Mouse (Mus musculus): ENCODE measurements at regions not wholly inside any gene's neighbourhood (a gene's known extent, or its start where the extent isn't known, plus 50 kb on each side); places are given as distances from the start of the nearest gene placed in this dataset.

- Histone ChIP-seq H3K9me3 (replicated peaks; ENCODE audit: control insufficient read depth, low read length, poor library complexity, severe bottlenecking) (no peaks in the 10 kb centered on the region), H3K27me3 (ENCODE audit: control insufficient read depth, insufficient read depth, low read depth, low read length) (no peaks in the 10 kb centered on the region), H3K4me2 (ENCODE audit: low read length) (no peak overlapping the region), H3K36me3 (ENCODE audit: control insufficient read depth, insufficient read depth, low read length) (no peaks in the 10 kb centered on the region), H3K9ac (ENCODE audit: low read depth, low read length) (no peak overlapping the region), H3K4me1 (ENCODE audit: control insufficient read depth, insufficient read depth, low read length) (no peaks in the 10 kb centered on the region), H3K27ac (ENCODE audit: low read length) (no peak overlapping the region), H3K4me3 (ENCODE audit: low read depth, low read length) (no peak overlapping the region)
- WGBS = 85% methylated on average over 1 of the region's 1 CpGs
- no peak for ATAC-seq
Observed at GRCm38 (mm10) chr7:64078646-64079045, 75.0 kb upstream of the Trpm1 start.

- Histone ChIP-seq H3K9ac (ENCODE audit: low read depth, low read length) (no peak overlapping the region), H3K27me3 (ENCODE audit: control insufficient read depth, insufficient read depth, low read depth, low read length) (no peaks in the 10 kb centered on the region), H3K4me1 (ENCODE audit: control insufficient read depth, insufficient read depth, low read length) (no peaks in the 10 kb centered on the region), H3K9me3 (replicated peaks; ENCODE audit: control insufficient read depth, low read length, poor library complexity, severe bottlenecking) (no peaks in the 10 kb centered on the region), H3K27ac (ENCODE audit: low read length) (no peak overlapping the region), H3K4me3 (ENCODE audit: low read depth, low read length) (no peak overlapping the region), H3K4me2 (ENCODE audit: low read length) (no peak overlapping the region), H3K36me3 (ENCODE audit: control insufficient read depth, insufficient read depth, low read length) (no peaks in the 10 kb centered on the region)
- WGBS = 77% methylated on average over 4 of the region's 4 CpGs
- no peak for ATAC-seq
Observed at GRCm38 (mm10) chr7:64077526-64077925, 76.1 kb upstream of the Trpm1 start.

- no peaks in the 10 kb centered on the region for H3K9me3 ChIP-seq (replicated peaks; ENCODE audit: control insufficient read depth, low read length, poor library complexity, severe bottlenecking)
- 91% methylated on average over 4 of the region's 4 CpGs for WGBS
- ATAC-seq = no peak
- H3K4me3 ChIP-seq (ENCODE audit: low read depth, low read length) = no peak overlapping the region
- H3K27me3 ChIP-seq (ENCODE audit: control insufficient read depth, insufficient read depth, low read depth, low read length) = no peaks in the 10 kb centered on the region
- no peaks in the 10 kb centered on the region for H3K4me1 ChIP-seq (ENCODE audit: control insufficient read depth, insufficient read depth, low read length)
- no peak overlapping the region for H3K9ac ChIP-seq (ENCODE audit: low read depth, low read length)
- H3K36me3 ChIP-seq (ENCODE audit: control insufficient read depth, insufficient read depth, low read length) = no peaks in the 10 kb centered on the region
- no peak overlapping the region for H3K4me2 ChIP-seq (ENCODE audit: low read length)
- H3K27ac ChIP-seq (ENCODE audit: low read length) = no peak overlapping the region
Observed at GRCm38 (mm10) chr7:64076764-64077360, 76.8 kb upstream of the Trpm1 start.

GRCm38 (mm10) chr7:64075696-64076313 lies 77.8 kb upstream of the Trpm1 start:
- H3K27ac ChIP-seq (ENCODE audit: low read length) = no peak overlapping the region

GRCm38 (mm10) chr7:64074661-64075234 lies 78.9 kb upstream of the Trpm1 start:
- WGBS = 93% methylated on average over 4 of the region's 4 CpGs

More at GRCm38 (mm10) chr7:64075696-64076313, 77.8 kb upstream of the Trpm1 start:
- Histone ChIP-seq H3K4me1 (ENCODE audit: control insufficient read depth, insufficient read depth, low read length) (no peaks in the 10 kb centered on the region), H3K9me3 (replicated peaks; ENCODE audit: control insufficient read depth, low read length, poor library complexity, severe bottlenecking) (no peaks in the 10 kb centered on the region), H3K9ac (ENCODE audit: low read depth, low read length) (no peak overlapping the region), H3K36me3 (ENCODE audit: control insufficient read depth, insufficient read depth, low read length) (no peaks in the 10 kb centered on the region), H3K4me3 (ENCODE audit: low read depth, low read length) (no peak overlapping the region), H3K27me3 (ENCODE audit: control insufficient read depth, insufficient read depth, low read depth, low read length) (no peaks in the 10 kb centered on the region), H3K4me2 (ENCODE audit: low read length) (no peak overlapping the region)
- 93% methylated on average over 1 of the region's 1 CpGs for WGBS
- no peak for ATAC-seq

GRCm38 (mm10) chr7:64074186-64074585 lies 79.4 kb upstream of the Trpm1 start:
- H3K27me3 ChIP-seq (ENCODE audit: control insufficient read depth, insufficient read depth, low read depth, low read length) = no peaks in the 10 kb centered on the region
- 93% methylated on average over 4 of the region's 4 CpGs for WGBS
- no peaks in the 10 kb centered on the region for H3K36me3 ChIP-seq (ENCODE audit: control insufficient read depth, insufficient read depth, low read length)
- no peaks in the 10 kb centered on the region for H3K9me3 ChIP-seq (replicated peaks; ENCODE audit: control insufficient read depth, low read length, poor library complexity, severe bottlenecking)
- H3K9ac ChIP-seq (ENCODE audit: low read depth, low read length) = no peak overlapping the region
- no peaks in the 10 kb centered on the region for H3K4me1 ChIP-seq (ENCODE audit: control insufficient read depth, insufficient read depth, low read length)
- H3K4me3 ChIP-seq (ENCODE audit: low read depth, low read length) = no peak overlapping the region
- H3K4me2 ChIP-seq (ENCODE audit: low read length) = no peak overlapping the region
- no peak for ATAC-seq
- H3K27ac ChIP-seq (ENCODE audit: low read length) = no peak overlapping the region

More at GRCm38 (mm10) chr7:64074661-64075234, 78.9 kb upstream of the Trpm1 start:
- no peaks in the 10 kb centered on the region for H3K9me3 ChIP-seq (replicated peaks; ENCODE audit: control insufficient read depth, low read length, poor library complexity, severe bottlenecking)
- no peak overlapping the region for H3K4me2 ChIP-seq (ENCODE audit: low read length)
- no peak overlapping the region for H3K9ac ChIP-seq (ENCODE audit: low read depth, low read length)
- H3K4me1 ChIP-seq (ENCODE audit: control insufficient read depth, insufficient read depth, low read length) = no peaks in the 10 kb centered on the region
- H3K27ac ChIP-seq (ENCODE audit: low read length) = no peak overlapping the region
- no peak for ATAC-seq
- no peak overlapping the region for H3K4me3 ChIP-seq (ENCODE audit: low read depth, low read length)
- H3K36me3 ChIP-seq (ENCODE audit: control insufficient read depth, insufficient read depth, low read length) = no peaks in the 10 kb centered on the region
- no peaks in the 10 kb centered on the region for H3K27me3 ChIP-seq (ENCODE audit: control insufficient read depth, insufficient read depth, low read depth, low read length)

- Histone ChIP-seq H3K4me2 (ENCODE audit: low read length) (no peak overlapping the region), H3K36me3 (ENCODE audit: control insufficient read depth, insufficient read depth, low read length) (no peaks in the 10 kb centered on the region), H3K9me3 (replicated peaks; ENCODE audit: control insufficient read depth, low read length, poor library complexity, severe bottlenecking) (no peaks in the 10 kb centered on the region), H3K27ac (ENCODE audit: low read length) (no peak overlapping the region), H3K4me3 (ENCODE audit: low read depth, low read length) (no peak overlapping the region), H3K9ac (ENCODE audit: low read depth, low read length) (no peak overlapping the region), H3K27me3 (ENCODE audit: control insufficient read depth, insufficient read depth, low read depth, low read length) (no peaks in the 10 kb centered on the region), H3K4me1 (ENCODE audit: control insufficient read depth, insufficient read depth, low read length) (no peaks in the 10 kb centered on the region)
- 92% methylated on average over 3 of the region's 3 CpGs for WGBS
- no peak for ATAC-seq
Observed at GRCm38 (mm10) chr7:64073781-64074180, 79.9 kb upstream of the Trpm1 start.

GRCm38 (mm10) chr7:64070930-64071329 lies 82.7 kb upstream of the Trpm1 start:
- H3K9me3 ChIP-seq (replicated peaks; ENCODE audit: control insufficient read depth, low read length, poor library complexity, severe bottlenecking) = no peaks in the 10 kb centered on the region
- no peaks in the 10 kb centered on the region for H3K27me3 ChIP-seq (ENCODE audit: control insufficient read depth, insufficient read depth, low read depth, low read length)
- H3K4me1 ChIP-seq (ENCODE audit: control insufficient read depth, insufficient read depth, low read length) = no peaks in the 10 kb centered on the region
- ATAC-seq = no peak
- H3K27ac ChIP-seq (ENCODE audit: low read length) = no peak overlapping the region
- H3K4me3 ChIP-seq (ENCODE audit: low read depth, low read length) = no peak overlapping the region
- H3K36me3 ChIP-seq (ENCODE audit: control insufficient read depth, insufficient read depth, low read length) = no peaks in the 10 kb centered on the region
- 89% methylated on average over 5 of the region's 5 CpGs for whole genome bisulfite sequencing
- no peak overlapping the region for H3K4me2 ChIP-seq (ENCODE audit: low read length)
- H3K9ac ChIP-seq (ENCODE audit: low read depth, low read length) = no peak overlapping the region

- Histone ChIP-seq H3K4me3 (ENCODE audit: low read depth, low read length) (no peak overlapping the region), H3K27ac (ENCODE audit: low read length) (no peak overlapping the region), H3K9ac (ENCODE audit: low read depth, low read length) (no peak overlapping the region), H3K4me2 (ENCODE audit: low read length) (no peak overlapping the region), H3K36me3 (ENCODE audit: control insufficient read depth, insufficient read depth, low read length) (no peaks in the 10 kb centered on the region), H3K27me3 (ENCODE audit: control insufficient read depth, insufficient read depth, low read depth, low read length) (no peaks in the 10 kb centered on the region), H3K4me1 (ENCODE audit: control insufficient read depth, insufficient read depth, low read length) (no peaks in the 10 kb centered on the region), H3K9me3 (replicated peaks; ENCODE audit: control insufficient read depth, low read length, poor library complexity, severe bottlenecking) (no peaks in the 10 kb centered on the region)
- 88% methylated on average over 23 of the region's 23 CpGs for WGBS
- no peak for ATAC-seq
Observed at GRCm38 (mm10) chr7:64065529-64066247, 87.9 kb upstream of the Trpm1 start.
